Mouse (Mus musculus) lung, postnatal 36 days (tissue): ENCODE results near the gene Senp7.
A peak's percentile ranks its signal among the peaks of the same experiment; 100 is the strongest.
"Not testable (repeated sequence)": the region's sequence is repeated elsewhere in the genome, so short reads cannot be mapped to it uniquely, and the experiment has no call there.

Source experiments
- DNase-seq: peaks from one replicate; pipeline ENCODE4 v3.0.0; 2022; ENCODE audit warnings: mixed read lengths

The Senp7 gene

GRCm38 (mm10) chr16:56048038-56048437 lies at the start of gene Senp7:
Gene Senp7, plus strand, starts transcription at chr16:56048338.
- DNase-seq = not testable (repeated sequence)

- DNase-seq = no peak
These were observed 41.3 kb upstream of the Senp7 start for GRCm38 (mm10) chr16:56006798-56007197.

- DNase-seq = no peak
These were observed 39.3 kb upstream of the Senp7 start for GRCm38 (mm10) chr16:56008862-56009261.

GRCm38 (mm10) chr16:56012789-56013743 lies 35.1 kb upstream of the Senp7 start:
- DNase-seq = no peak

GRCm38 (mm10) chr16:56014076-56014475 lies 34.1 kb upstream of the Senp7 start:
- DNase-seq = no peak

GRCm38 (mm10) chr16:56019660-56020059 lies 28.5 kb upstream of the Senp7 start:
- no peak for DNase-seq

- no peak for DNase-seq
These were observed 20.1 kb upstream of the Senp7 start for GRCm38 (mm10) chr16:56027854-56028629.

- peak; percentile 57 for DNase-seq
These were observed 19.2 kb upstream of the Senp7 start for GRCm38 (mm10) chr16:56028722-56029551.

GRCm38 (mm10) chr16:56029661-56030082 lies 18.5 kb upstream of the Senp7 start, which contains the start of gene Pcnp:
Gene Pcnp, minus strand, starts transcription at chr16:56029739.
- peak; percentile 99 for DNase-seq

- DNase-seq = no peak
These were observed 13.6 kb upstream of the Senp7 start for GRCm38 (mm10) chr16:56034566-56034965.

- DNase-seq = no peak
These were observed 11.6 kb upstream of the Senp7 start for GRCm38 (mm10) chr16:56036501-56036900.

GRCm38 (mm10) chr16:56037138-56038010 lies 10.8 kb upstream of the Senp7 start, which contains the start of gene Trmt10c:
Gene Trmt10c, minus strand, starts transcription at chr16:56037819.
- peak; percentile 95 for DNase-seq

GRCm38 (mm10) chr16:56038090-56038489 lies 10.0 kb upstream of the Senp7 start:
- DNase-seq = no peak

- DNase-seq = no peak
These were observed 7.8 kb downstream of the Senp7 start for GRCm38 (mm10) chr16:56055911-56056310.

- DNase-seq = no peak
These were observed 8.9 kb downstream of the Senp7 start for GRCm38 (mm10) chr16:56056944-56057590.

- no peak for DNase-seq
These were observed 10.0 kb downstream of the Senp7 start for GRCm38 (mm10) chr16:56058151-56058550.

- DNase-seq = peak; percentile 13
These were observed 14.0 kb downstream of the Senp7 start for GRCm38 (mm10) chr16:56061995-56062594.

GRCm38 (mm10) chr16:56062981-56063380 lies 14.8 kb downstream of the Senp7 start:
- no peak for DNase-seq

- peak; percentile 80 for DNase-seq
These were observed 16.3 kb downstream of the Senp7 start for GRCm38 (mm10) chr16:56064334-56064990.

- no peak for DNase-seq
These were observed 18.0 kb downstream of the Senp7 start for GRCm38 (mm10) chr16:56066113-56066512.
